Comparison of ENCODE assay signal across 18 mouse cellular contexts in genomic region chr19:17294136-17294535, GRCm38 (mm10).
DNase-seq lines count a peak whose midpoint lies in the region; ATAC-seq and TF ChIP-seq lines count a peak whose summit lies in the region.
"Had no signal": no experiment of that assay in that cellular context is flagged by ENCODE, and none has a peak within 500 bp of the region (broad histone marks: within the 10 kb centered on the region; RNA-seq: fewer than 3 reads in every experiment).

No protein-coding gene starts in this region.

- no peak overlapping the region for H3K9ac ChIP-seq in heart, embryonic 11.5 days (ENCODE audit: low read depth, low read length)
- H3K9ac ChIP-seq in kidney, embryonic 15.5 days: no peak overlapping the region
- H3K9ac ChIP-seq: embryonic facial prominence, embryonic 13.5 days; forebrain, embryonic 13.5 days; forebrain, postnatal 0 days; hindbrain, embryonic 14.5 days; intestine, embryonic 15.5 days had no signal

- no peak for TF ChIP-seq POLR2A in kidney, adult 2 months (IDR thresholded peaks at IDR 0.05; ENCODE audit: low read depth, low read length)

- TF ChIP-seq CTCF in kidney, adult 2 months (conservative IDR thresholded peaks at IDR 0.05; ENCODE audit: insufficient read depth, insufficient read length, low read depth, low read length): no peak

- no peak overlapping the region for H3K4me2 ChIP-seq in heart, embryonic 11.5 days
- no peak overlapping the region for H3K4me2 ChIP-seq in kidney, embryonic 15.5 days
- H3K4me2 ChIP-seq: embryonic facial prominence, embryonic 13.5 days; forebrain, embryonic 13.5 days; hindbrain, embryonic 14.5 days; intestine, embryonic 15.5 days had no signal

- H3K4me3 ChIP-seq in heart, embryonic 11.5 days (ENCODE audit: low read depth, low read length): no peak overlapping the region
- no peak overlapping the region for H3K4me3 ChIP-seq in kidney, adult 2 months (ENCODE audit: insufficient read depth, low read depth, low read length)
- no peak overlapping the region for H3K4me3 ChIP-seq in kidney, embryonic 15.5 days (replicated peaks)
- H3K4me3 ChIP-seq: embryonic facial prominence, embryonic 13.5 days; forebrain, embryonic 13.5 days; heart, embryonic 10.5 days; intestine, embryonic 15.5 days had no signal

- H3K4me1 ChIP-seq in heart, embryonic 11.5 days (ENCODE audit: control insufficient read depth, insufficient read depth, low read length): 0 out of 2 replicates have a peak, but pooled peaks cover 6% of the 10 kb centered on the region
- H3K4me1 ChIP-seq in kidney, adult 2 months (ENCODE audit: control insufficient read depth, insufficient read depth, low read length): no peaks in the 10 kb centered on the region
- H3K4me1 ChIP-seq in kidney, embryonic 15.5 days: no peaks in the 10 kb centered on the region
- H3K4me1 ChIP-seq: embryonic facial prominence, embryonic 13.5 days; forebrain, embryonic 13.5 days; heart, embryonic 10.5 days; intestine, embryonic 15.5 days had no signal

- H3K27me3 ChIP-seq in heart, embryonic 11.5 days (ENCODE audit: control insufficient read depth, insufficient read depth, low read length): no peaks in the 10 kb centered on the region
- no peaks in the 10 kb centered on the region for H3K27me3 ChIP-seq in kidney, adult 2 months (replicated peaks; ENCODE audit: control insufficient read depth, insufficient read depth, low read length)
- no peaks in the 10 kb centered on the region for H3K27me3 ChIP-seq in kidney, embryonic 15.5 days
- H3K27me3 ChIP-seq: embryonic facial prominence, embryonic 13.5 days; forebrain, embryonic 13.5 days; intestine, embryonic 15.5 days had no signal

- no peaks in the 10 kb centered on the region for H3K36me3 ChIP-seq in heart, embryonic 11.5 days (ENCODE audit: control insufficient read depth, insufficient read depth, low read length)
- no peaks in the 10 kb centered on the region for H3K36me3 ChIP-seq in kidney, adult 2 months (ENCODE audit: control insufficient read depth, insufficient read depth, low read length)
- H3K36me3 ChIP-seq in kidney, embryonic 15.5 days: no peaks in the 10 kb centered on the region
- H3K36me3 ChIP-seq: embryonic facial prominence, embryonic 13.5 days; heart, embryonic 10.5 days; intestine, embryonic 15.5 days had no signal

- no peaks in the 10 kb centered on the region for H3K9me3 ChIP-seq in heart, embryonic 11.5 days (replicated peaks; ENCODE audit: control insufficient read depth, low read length)
- H3K9me3 ChIP-seq in kidney, embryonic 15.5 days (replicated peaks): no peaks in the 10 kb centered on the region
- H3K9me3 ChIP-seq: embryonic facial prominence, embryonic 13.5 days; forebrain, embryonic 13.5 days; heart, embryonic 10.5 days; intestine, embryonic 15.5 days had no signal

- intact Hi-C loops in heart, postnatal 25 days (cut with DNase I): no loop called here

- ATAC-seq in heart, embryonic 11.5 days (replicated peaks; ENCODE audit: insufficient number of reproducible peaks, low FRiP score, low TSS enrichment): no peak
- no peak for ATAC-seq in kidney, embryonic 15.5 days (replicated peaks; ENCODE audit: low FRiP score)
- ATAC-seq: forebrain, embryonic 13.5 days; forebrain, postnatal 0 days; intestine, embryonic 15.5 days had no signal

- 77% methylated on average over 5 of the region's 5 CpGs for WGBS in heart, embryonic 11.5 days (ENCODE audit: insufficient replicate concordance)
- WGBS in kidney, adult 2 months: 48% methylated on average over 5 of the region's 5 CpGs
- 82% methylated on average over 5 of the region's 5 CpGs for WGBS in kidney, embryonic 15.5 days

- DNase-seq in heart, postnatal 25 days (ENCODE audit: low spot score): peak; percentile 6
- peak; percentile 63 for DNase-seq in kidney, adult 2 months
- peak; percentile 55 for DNase-seq in kidney, postnatal 14 days
- DNase-seq in adrenal gland, postnatal 14 days: no peak
- DNase-seq in testis, postnatal 14 days (ENCODE audit: low spot score): no peak
- DNase-seq: adrenal gland, adult 8-10 months; cerebellum, adult 11 months; cerebellum, adult 8-10 months; cerebellum, postnatal 36 days; forebrain, postnatal 0 days; gastrocnemius, postnatal 14 days had no signal

- H3K27ac ChIP-seq in heart, embryonic 11.5 days (ENCODE audit: low read depth, low read length): no peak overlapping the region
- H3K27ac ChIP-seq in kidney, adult 2 months (ENCODE audit: insufficient read depth, low read depth, low read length): no peak overlapping the region
- H3K27ac ChIP-seq in kidney, embryonic 15.5 days: no peak overlapping the region
- H3K27ac ChIP-seq: embryonic facial prominence, embryonic 13.5 days; forebrain, embryonic 13.5 days; heart, embryonic 10.5 days; hindbrain, embryonic 14.5 days; intestine, embryonic 15.5 days had no signal

Comparison
In these comparisons a context has a peak if more than half of its experiments do, and no peak if none do; other contexts are left out.
1. DNase-seq: peak in heart, postnatal 25 days (single experiment), kidney, adult 2 months (single experiment) and kidney, postnatal 14 days (single experiment); none in adrenal gland, postnatal 14 days (single experiment) and testis, postnatal 14 days (single experiment).